Mouse (Mus musculus): ENCODE data around the gene Urb1. TPM values are rescaled to one million over a fixed set of nuclear protein-coding genes. Genes with fewer than 3 reads are reported as not detected.

Gene Urb1
- polyA plus RNA-seq, 1 experiment from 2014 or later, result 15.6 TPM

DNA sequence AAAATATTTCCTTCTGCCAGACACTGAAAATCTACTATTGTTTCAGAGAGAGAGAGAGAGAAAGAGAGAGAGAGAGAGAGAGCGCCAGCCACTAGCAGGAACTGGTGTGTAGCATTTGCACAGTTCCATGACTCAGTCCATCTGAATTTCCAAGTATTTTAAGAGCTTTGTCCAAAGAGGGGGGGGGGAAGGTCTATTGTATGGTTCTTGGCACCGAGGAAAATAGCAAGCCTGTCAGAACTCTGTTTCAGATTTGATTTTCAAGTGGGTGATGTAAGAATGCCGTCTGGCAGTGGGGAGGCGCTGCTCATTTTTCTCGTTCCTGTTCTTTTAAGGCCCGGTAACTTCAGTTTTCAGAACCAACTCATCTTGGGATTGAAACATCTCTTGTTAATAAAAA, 34.8 kb upstream of the Urb1 start:
- no peaks in the 10 kb centered on the region for H3K27me3 ChIP-seq (ENCODE audit: control insufficient read depth, insufficient read depth, low read length)
- peaks cover 20% of the 10 kb centered on the region for H3K4me1 ChIP-seq (replicated peaks; ENCODE audit: control insufficient read depth, insufficient read depth, low read length)
- 73% methylated on average over 6 of the region's 6 CpGs for WGBS
- no peak overlapping the region for H3K4me3 ChIP-seq (ENCODE audit: low read depth, low read length)
- DNase-seq (ENCODE audit: low spot score), result no peak
- H3K9me3 ChIP-seq (ENCODE audit: control insufficient read depth, low read length), result no peaks in the 10 kb centered on the region
- no peak overlapping the region; the same call in 1 of the 2 replicates for H3K9ac ChIP-seq (ENCODE audit: low read length)
- H3K36me3 ChIP-seq (ENCODE audit: control insufficient read depth, insufficient read depth, low read length), result no peaks in the 10 kb centered on the region
- no peak for ATAC-seq (replicated peaks; ENCODE audit: low FRiP score)
- H3K27ac ChIP-seq (ENCODE audit: low read depth, low read length), result no peak overlapping the region
- no peak overlapping the region for H3K4me2 ChIP-seq (ENCODE audit: low read depth, low read length, severe bottlenecking)

DNA sequence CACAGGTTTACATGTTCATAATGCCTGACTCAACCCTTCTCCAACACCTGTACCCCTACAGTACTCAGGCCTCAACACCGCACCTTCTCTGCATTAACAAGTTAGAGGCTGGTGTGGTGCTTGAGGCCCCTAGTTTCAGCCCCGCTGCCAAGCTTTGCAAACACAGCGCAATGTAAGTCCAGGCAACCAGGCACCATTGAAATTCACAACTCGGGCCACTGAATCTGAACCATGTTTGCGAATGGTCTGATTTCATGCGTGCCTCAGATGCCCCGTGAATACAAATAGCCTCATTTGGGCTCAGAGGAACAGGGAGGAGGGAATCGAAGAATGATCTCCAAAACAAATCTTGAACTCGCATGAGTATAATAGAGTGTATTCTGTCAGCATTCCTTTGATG, 32.0 kb upstream of the Urb1 start:
- Histone ChIP-seq H3K4me3 (ENCODE audit: low read depth, low read length) (no peak overlapping the region), H3K4me1 (replicated peaks; ENCODE audit: control insufficient read depth, insufficient read depth, low read length) (peaks cover 18% of the 10 kb centered on the region), H3K27ac (ENCODE audit: low read depth, low read length) (peak overlapping the region; percentile 70), H3K36me3 (ENCODE audit: control insufficient read depth, insufficient read depth, low read length) (no peaks in the 10 kb centered on the region), H3K9ac (ENCODE audit: low read length) (no peak overlapping the region), H3K27me3 (ENCODE audit: control insufficient read depth, insufficient read depth, low read length) (no peaks in the 10 kb centered on the region), H3K9me3 (ENCODE audit: control insufficient read depth, low read length) (no peaks in the 10 kb centered on the region), H3K4me2 (ENCODE audit: low read depth, low read length, severe bottlenecking) (peak overlapping the region; percentile 15; the same call in 1 of the 2 replicates)
- 27% methylated on average over 9 of the region's 9 CpGs for WGBS
- peak; percentile 49 for ATAC-seq (replicated peaks; ENCODE audit: low FRiP score)
- DNase-seq (ENCODE audit: low spot score), result no peak

DNA sequence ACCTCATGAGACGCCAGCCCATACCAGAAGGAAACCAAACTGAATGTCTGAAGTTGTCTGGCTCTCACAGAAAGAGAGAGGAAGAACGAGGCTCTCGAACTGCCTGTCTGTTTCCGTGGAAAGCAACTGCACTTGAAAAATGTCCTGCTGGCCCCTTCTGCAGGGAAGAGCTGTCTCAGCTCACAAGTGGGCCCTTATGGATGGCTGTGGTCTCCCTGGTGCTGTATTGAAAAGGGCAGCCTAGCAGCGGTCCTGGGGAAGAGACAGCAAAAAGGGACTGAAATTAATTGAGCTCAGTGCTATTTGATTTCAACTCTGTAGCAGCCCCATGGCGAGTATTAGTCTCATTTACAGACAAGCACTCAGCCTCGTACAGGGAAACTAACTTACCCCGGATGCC, 27.2 kb upstream of the Urb1 start:
- Histone ChIP-seq H3K36me3 (ENCODE audit: control insufficient read depth, insufficient read depth, low read length) (no peaks in the 10 kb centered on the region), H3K4me3 (ENCODE audit: low read depth, low read length) (no peak overlapping the region), H3K4me1 (replicated peaks; ENCODE audit: control insufficient read depth, insufficient read depth, low read length) (peaks cover 18% of the 10 kb centered on the region), H3K27me3 (ENCODE audit: control insufficient read depth, insufficient read depth, low read length) (peaks cover 5% of the 10 kb centered on the region), H3K9ac (ENCODE audit: low read length) (no peak overlapping the region), H3K9me3 (ENCODE audit: control insufficient read depth, low read length) (no peaks in the 10 kb centered on the region), H3K4me2 (ENCODE audit: low read depth, low read length, severe bottlenecking) (no peak overlapping the region), H3K27ac (ENCODE audit: low read depth, low read length) (no peak overlapping the region)
- 74% methylated on average over 8 of the region's 8 CpGs for WGBS
- no peak for DNase-seq (ENCODE audit: low spot score)
- no peak for ATAC-seq (replicated peaks; ENCODE audit: low FRiP score)

DNA sequence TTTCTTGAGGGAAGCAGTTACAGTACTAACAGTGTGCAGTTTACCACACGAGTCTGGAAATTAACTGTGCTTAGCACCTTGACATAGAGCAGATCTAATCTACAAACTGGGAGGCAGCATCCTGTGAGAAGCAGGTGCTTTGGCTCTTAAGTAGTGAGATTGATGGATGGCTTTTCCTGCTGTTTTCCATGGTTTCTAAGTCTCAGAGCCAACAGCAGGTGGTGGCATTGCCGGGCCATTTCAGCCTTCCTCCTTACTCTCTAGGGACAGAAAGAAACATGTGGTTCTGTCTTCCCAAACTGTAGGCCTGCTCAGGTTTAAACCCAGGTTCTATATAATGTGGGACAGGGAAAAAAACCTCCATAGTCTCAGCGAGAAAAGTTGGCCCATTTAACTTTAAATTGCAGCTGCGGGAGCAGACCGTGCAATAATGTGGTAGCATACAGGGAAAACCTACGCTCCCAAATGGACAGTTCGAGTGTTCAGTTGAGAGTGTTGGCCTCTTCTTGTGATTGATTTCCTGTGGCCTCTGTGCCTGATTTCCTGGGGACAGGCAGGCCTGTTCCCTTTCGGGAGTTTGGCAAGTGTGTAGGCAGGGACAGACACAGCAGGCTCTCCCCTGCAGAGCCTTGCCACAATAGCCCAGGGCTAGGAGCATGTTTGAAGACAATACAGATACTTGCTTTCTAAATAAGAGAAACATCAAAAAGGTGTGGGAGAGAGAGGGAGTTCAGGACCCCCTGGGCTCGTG, 23.0 kb upstream of the Urb1 start:
- Histone ChIP-seq H3K4me3 (ENCODE audit: low read depth, low read length) (no peak overlapping the region), H3K4me2 (ENCODE audit: low read depth, low read length, severe bottlenecking) (no peak overlapping the region), H3K36me3 (ENCODE audit: control insufficient read depth, insufficient read depth, low read length) (no peaks in the 10 kb centered on the region), H3K27ac (ENCODE audit: low read depth, low read length) (no peak overlapping the region), H3K27me3 (ENCODE audit: control insufficient read depth, insufficient read depth, low read length) (peaks cover 37% of the 10 kb centered on the region), H3K4me1 (replicated peaks; ENCODE audit: control insufficient read depth, insufficient read depth, low read length) (peaks cover 21% of the 10 kb centered on the region), H3K9me3 (ENCODE audit: control insufficient read depth, low read length) (no peaks in the 10 kb centered on the region), H3K9ac (ENCODE audit: low read length) (no peak overlapping the region)
- ATAC-seq (replicated peaks; ENCODE audit: low FRiP score) (no peak), DNase-seq (ENCODE audit: low spot score) (no peak)
- WGBS, result 30% methylated on average over 9 of the region's 9 CpGs

DNA sequence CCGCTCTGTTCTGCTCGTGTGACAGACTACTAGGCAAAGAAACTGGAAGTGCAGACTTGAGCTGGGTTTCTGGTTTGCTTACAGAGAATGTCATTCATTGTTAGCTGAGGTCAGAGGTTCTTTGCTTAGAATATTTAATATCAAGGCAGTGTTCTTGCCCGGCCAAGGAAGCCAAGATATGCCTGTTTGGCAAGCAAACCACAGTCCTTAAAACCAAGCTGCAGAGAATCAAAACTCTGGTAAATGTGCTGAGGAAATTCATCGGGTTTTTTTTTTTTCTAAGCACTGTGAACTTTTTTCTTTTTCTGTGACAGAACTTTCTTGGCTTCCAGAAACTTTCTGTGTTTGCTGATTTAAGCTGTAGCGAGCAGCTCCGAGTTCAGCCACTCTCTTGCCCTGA, 22.3 kb upstream of the Urb1 start:
- 52% methylated on average over 6 of the region's 6 CpGs for WGBS
- Histone ChIP-seq H3K36me3 (ENCODE audit: control insufficient read depth, insufficient read depth, low read length) (no peaks in the 10 kb centered on the region), H3K4me1 (replicated peaks; ENCODE audit: control insufficient read depth, insufficient read depth, low read length) (peaks cover 21% of the 10 kb centered on the region), H3K27ac (ENCODE audit: low read depth, low read length) (no peak overlapping the region), H3K4me3 (ENCODE audit: low read depth, low read length) (no peak overlapping the region), H3K27me3 (ENCODE audit: control insufficient read depth, insufficient read depth, low read length) (peaks cover 37% of the 10 kb centered on the region), H3K9me3 (ENCODE audit: control insufficient read depth, low read length) (no peaks in the 10 kb centered on the region), H3K9ac (ENCODE audit: low read length) (no peak overlapping the region), H3K4me2 (ENCODE audit: low read depth, low read length, severe bottlenecking) (no peak overlapping the region)
- DNase-seq (ENCODE audit: low spot score), result no peak
- ATAC-seq (replicated peaks; ENCODE audit: low FRiP score), result no peak

DNA sequence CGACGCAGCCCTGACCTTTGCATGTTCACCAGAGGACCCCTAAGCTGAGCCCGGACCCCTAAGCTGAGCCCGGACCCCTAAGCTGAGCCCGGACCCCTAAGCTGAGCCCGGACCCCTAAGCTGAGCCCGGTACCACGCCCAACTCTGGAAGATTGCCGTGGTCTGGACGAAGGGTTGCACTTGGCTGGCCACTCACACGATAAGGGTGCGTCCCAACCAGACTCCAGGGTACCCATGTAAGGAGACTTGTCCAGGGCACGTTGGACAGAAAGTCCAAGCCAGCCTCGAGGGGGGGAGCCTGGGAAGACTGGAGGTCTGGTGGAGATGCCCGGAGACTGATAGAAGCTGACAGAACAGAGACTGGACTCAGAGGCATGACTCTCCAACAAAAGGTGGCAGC, 21.5 kb upstream of the Urb1 start:
- H3K36me3 ChIP-seq (ENCODE audit: control insufficient read depth, insufficient read depth, low read length), result no peaks in the 10 kb centered on the region
- H3K4me2 ChIP-seq (ENCODE audit: low read depth, low read length, severe bottlenecking), result peak overlapping the region; percentile 99
- H3K27me3 ChIP-seq (ENCODE audit: control insufficient read depth, insufficient read depth, low read length), result peaks cover 37% of the 10 kb centered on the region
- H3K4me3 ChIP-seq (ENCODE audit: low read depth, low read length), result peak overlapping the region; percentile 49
- DNase-seq (ENCODE audit: low spot score) (no peak), ATAC-seq (replicated peaks; ENCODE audit: low FRiP score) (no peak)
- no peak overlapping the region for H3K27ac ChIP-seq (ENCODE audit: low read depth, low read length)
- H3K9me3 ChIP-seq (ENCODE audit: control insufficient read depth, low read length), result no peaks in the 10 kb centered on the region
- H3K4me1 ChIP-seq (replicated peaks; ENCODE audit: control insufficient read depth, insufficient read depth, low read length), result peaks cover 21% of the 10 kb centered on the region
- no peak overlapping the region for H3K9ac ChIP-seq (ENCODE audit: low read length)
- WGBS, result 17% methylated on average over 15 of the region's 15 CpGs

DNA sequence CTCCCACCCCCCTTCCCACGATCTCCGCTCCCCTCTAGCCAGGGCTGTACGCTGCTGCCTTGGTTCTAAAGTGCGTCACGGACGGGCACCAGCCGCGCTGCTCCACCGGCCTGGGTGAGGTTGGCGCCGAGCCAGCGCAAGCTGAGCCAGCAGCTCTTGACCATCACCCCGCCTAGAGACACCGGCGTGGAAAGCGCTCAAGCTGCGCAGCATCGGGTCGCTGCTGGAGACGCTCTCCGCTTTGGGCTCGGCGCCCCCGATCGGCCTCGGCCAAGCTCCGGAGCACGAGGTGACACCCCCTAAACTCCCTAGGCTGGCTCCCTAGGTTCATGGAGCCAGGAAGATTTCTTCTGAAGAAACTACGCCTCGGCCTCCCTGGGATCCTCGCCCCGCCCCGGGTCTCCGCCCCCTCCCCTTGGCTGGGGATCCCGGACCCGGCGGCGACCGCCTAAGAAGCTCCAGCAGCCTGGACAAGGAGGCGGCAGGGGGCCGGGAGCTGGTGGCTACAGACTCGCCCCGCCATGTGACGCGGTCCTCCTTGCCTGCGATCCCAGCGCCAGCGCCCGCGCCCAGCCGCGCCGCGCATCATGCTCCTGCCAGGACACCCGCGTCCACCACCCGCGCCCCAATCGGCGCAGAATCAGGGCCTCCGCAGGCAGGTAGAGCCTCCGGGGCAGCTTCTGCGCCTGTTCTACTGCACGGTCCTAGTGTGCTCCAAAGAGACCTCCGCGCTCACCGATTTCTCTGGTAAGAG, 20.6 kb upstream of the Urb1 start:
- ATAC-seq (replicated peaks; ENCODE audit: low FRiP score) (peak; percentile 68), DNase-seq (ENCODE audit: low spot score) (peak; percentile 79)
- Histone ChIP-seq H3K9ac (ENCODE audit: low read length) (peak overlapping the region; percentile 52), H3K27ac (ENCODE audit: low read depth, low read length) (no peak overlapping the region), H3K4me2 (ENCODE audit: low read depth, low read length, severe bottlenecking) (peak overlapping the region; percentile 99), H3K36me3 (ENCODE audit: control insufficient read depth, insufficient read depth, low read length) (no peaks in the 10 kb centered on the region), H3K27me3 (ENCODE audit: control insufficient read depth, insufficient read depth, low read length) (peaks cover 37% of the 10 kb centered on the region), H3K4me3 (ENCODE audit: low read depth, low read length) (peak overlapping the region; percentile 49), H3K4me1 (replicated peaks; ENCODE audit: control insufficient read depth, insufficient read depth, low read length) (peaks cover 21% of the 10 kb centered on the region), H3K9me3 (ENCODE audit: control insufficient read depth, low read length) (no peaks in the 10 kb centered on the region)
- WGBS, result under 1% methylated on average over 60 of the region's 67 CpGs

DNA sequence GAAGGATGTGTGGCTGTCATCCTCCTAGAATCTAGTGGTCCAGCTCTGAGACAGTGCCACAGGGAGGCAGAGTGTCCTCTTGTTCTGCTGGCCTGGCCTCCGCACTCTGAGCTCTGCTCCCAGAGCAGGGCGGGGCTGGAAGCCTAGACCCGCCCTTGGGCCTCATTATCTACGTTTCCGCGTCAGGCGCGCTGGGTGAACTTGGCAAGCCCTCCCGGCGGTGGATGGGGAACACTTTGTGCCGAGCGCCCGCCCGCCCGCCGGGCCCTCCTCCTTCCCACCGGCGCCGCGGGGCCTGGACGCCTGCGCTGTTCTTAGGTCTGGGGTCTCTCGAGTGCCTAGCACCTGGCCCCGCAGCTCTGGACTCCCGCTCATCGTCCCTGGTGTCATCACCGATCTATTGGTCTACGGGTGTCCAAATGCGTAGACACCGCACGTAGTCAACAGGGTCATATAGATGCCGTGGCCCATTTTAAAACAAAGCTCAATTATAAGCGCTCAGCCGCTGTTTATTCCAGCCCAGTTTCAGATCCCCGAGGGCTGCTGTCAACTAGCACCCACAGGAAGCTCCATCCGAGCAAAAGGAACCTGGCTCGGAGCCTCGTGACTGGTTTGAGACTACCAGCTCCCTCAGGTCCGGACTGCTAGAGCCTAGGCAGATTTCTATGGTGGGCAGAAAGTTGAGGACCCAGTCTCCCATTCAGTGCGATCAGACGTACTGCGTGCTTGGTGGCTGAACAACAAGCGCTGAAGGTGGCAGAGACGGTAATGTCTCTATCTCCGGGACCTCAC, 19.9 kb upstream of the Urb1 start:
- no peak overlapping the region for H3K27ac ChIP-seq (ENCODE audit: low read depth, low read length)

More for the DNA sequence above, 19.9 kb upstream of the Urb1 start:
- Histone ChIP-seq H3K9ac (ENCODE audit: low read length) (peak overlapping the region; percentile 52), H3K4me3 (ENCODE audit: low read depth, low read length) (peak overlapping the region; percentile 49), H3K36me3 (ENCODE audit: control insufficient read depth, insufficient read depth, low read length) (no peaks in the 10 kb centered on the region), H3K4me1 (replicated peaks; ENCODE audit: control insufficient read depth, insufficient read depth, low read length) (peaks cover 21% of the 10 kb centered on the region), H3K9me3 (ENCODE audit: control insufficient read depth, low read length) (no peaks in the 10 kb centered on the region), H3K27me3 (ENCODE audit: control insufficient read depth, insufficient read depth, low read length) (peaks cover 37% of the 10 kb centered on the region), H3K4me2 (ENCODE audit: low read depth, low read length, severe bottlenecking) (peak overlapping the region; percentile 99)
- peak; percentile 84 for ATAC-seq (replicated peaks; ENCODE audit: low FRiP score)
- under 1% methylated on average over 45 of the region's 45 CpGs for WGBS
- DNase-seq (ENCODE audit: low spot score), result peak; percentile 83

Data from forebrain, embryonic 11.5 days (tissue).